Mouse (Mus musculus) spleen, adult 2 months (tissue): ENCODE results near the gene Gm20683. TPM values are rescaled to one million over a fixed set of nuclear protein-coding genes. Genes with fewer than 3 reads are reported as not detected.

Experiments
- DNase-seq, 2 experiments: peaks; one replicate each; pipeline versions ENCODE4 v3.0.0 to v3.0.0-alpha.2; 2012 to 2021; ENCODE audit warnings: low spot score in 2 of 2, low read depth in 1 of 2
- H3K27ac ChIP-seq: fragments of 200-500 bp; 2 replicates; pipeline ENCODE4 v1.5.1; 2012; ENCODE audit warnings: low read length, inconsistent platforms; ENCODE audit not compliant: insufficient read depth
- H3K27me3 ChIP-seq: fragments of 200-500 bp; 2 replicates; pipeline ENCODE4 v1.6.1; 2012; ENCODE audit warnings: mild to moderate bottlenecking, moderate library complexity, low read length, inconsistent platforms; ENCODE audit not compliant: control insufficient read depth, insufficient read depth
- H3K36me3 ChIP-seq: fragments of 200-500 bp; 2 replicates; pipeline ENCODE4 v1.6.1; 2012; ENCODE audit warnings: mild to moderate bottlenecking, low read length, inconsistent platforms; ENCODE audit not compliant: control insufficient read depth, insufficient read depth
- H3K4me1 ChIP-seq: fragments of 200-500 bp; 2 replicates; pipeline ENCODE4 v1.6.1; 2011; ENCODE audit warnings: inconsistent platforms; ENCODE audit not compliant: control insufficient read depth, insufficient read depth, insufficient read length
- H3K4me3 ChIP-seq: fragments of 200-500 bp; 2 replicates; pipeline ENCODE4 v1.5.1; 2011; ENCODE audit warnings: mild to moderate bottlenecking, inconsistent platforms; ENCODE audit not compliant: insufficient read depth, insufficient read length; ENCODE audit errors: extremely low read depth
- CTCF ChIP-seq: fragments of 200-500 bp; IDR thresholded peaks from 2 replicates; pipeline ENCODE4 v1.5.1; 2011; ENCODE audit warnings: mild to moderate bottlenecking, inconsistent platforms; ENCODE audit not compliant: insufficient read depth, insufficient read length, insufficient replicate concordance; ENCODE audit errors: extremely low read depth
- POLR2A ChIP-seq: fragments of 200-500 bp; IDR thresholded peaks from 2 replicates; pipeline ENCODE4 v1.6.1; 2011; ENCODE audit warnings: low read depth, low read length, inconsistent platforms
- WGBS: fragments of 180-500 bp; shearing (Covaris S2); methylation state at CpG from one replicate; pipeline ENCODE4 v1.1.7; 2018; 5-methylcytosine and 5-hydroxymethylcytosine counted together
- polyA plus RNA-seq: library from polyadenylated mRNA; depleted of rRNA; stranded (reverse); fragments of >200 nt; gene quantifications from 2 replicates; pipeline ENCODE4 v1.2.3, GENCODE M21; 2012

Gm20683 gene
- polyA plus RNA-seq, 1 experiment, result 29.5 TPM

DNA sequence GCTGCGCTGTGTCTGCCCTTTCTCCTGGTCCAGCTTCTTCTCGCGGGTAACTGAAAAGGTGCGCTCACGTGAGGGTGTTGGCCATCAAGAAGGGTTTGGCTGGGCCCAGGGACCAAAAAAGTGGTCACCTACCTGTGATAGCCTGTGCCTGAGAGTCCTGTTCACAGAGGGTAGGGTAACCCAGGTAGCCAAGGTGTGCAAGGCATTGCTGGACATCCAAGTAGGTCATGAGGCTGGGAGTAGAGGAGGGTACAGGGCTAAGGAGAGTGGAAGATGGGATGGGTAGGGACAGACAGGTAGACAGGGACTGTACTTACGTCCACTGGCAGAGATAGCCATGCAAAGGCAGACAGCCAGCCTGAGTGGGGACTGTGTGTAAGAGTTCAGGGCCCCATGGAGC, 1.0 kb downstream of the Gm20683 start:
- no peak for DNase-seq
- Histone ChIP-seq H3K36me3 (peaks cover 30% of the 10 kb centered on the region), H3K27ac (no peak overlapping the region), H3K4me3 (no peak overlapping the region), H3K4me1 (peaks cover 19% of the 10 kb centered on the region), H3K27me3 (no peaks in the 10 kb centered on the region)
- TF ChIP-seq POLR2A (no peak), CTCF (no peak)
- WGBS, result 95% methylated on average over 6 of the region's 6 CpGs

- Histone ChIP-seq H3K27ac (no peak overlapping the region), H3K4me3 (no peak overlapping the region), H3K27me3 (no peaks in the 10 kb centered on the region), H3K36me3 (peaks cover 30% of the 10 kb centered on the region), H3K4me1 (peaks cover 13% of the 10 kb centered on the region)
- no peak for DNase-seq
- TF ChIP-seq POLR2A (no peak), CTCF (no peak)
- 93% methylated on average over 14 of the region's 14 CpGs for WGBS
Measured at GRCm38 (mm10) chr17:25839455-25840235, 1.9 kb downstream of the Gm20683 start.

GRCm38 (mm10) chr17:25838904-25839303, 2.7 kb downstream of the Gm20683 start:
- H3K36me3 ChIP-seq, result peaks cover 30% of the 10 kb centered on the region
- peaks cover 16% of the 10 kb centered on the region for H3K4me1 ChIP-seq

DNA sequence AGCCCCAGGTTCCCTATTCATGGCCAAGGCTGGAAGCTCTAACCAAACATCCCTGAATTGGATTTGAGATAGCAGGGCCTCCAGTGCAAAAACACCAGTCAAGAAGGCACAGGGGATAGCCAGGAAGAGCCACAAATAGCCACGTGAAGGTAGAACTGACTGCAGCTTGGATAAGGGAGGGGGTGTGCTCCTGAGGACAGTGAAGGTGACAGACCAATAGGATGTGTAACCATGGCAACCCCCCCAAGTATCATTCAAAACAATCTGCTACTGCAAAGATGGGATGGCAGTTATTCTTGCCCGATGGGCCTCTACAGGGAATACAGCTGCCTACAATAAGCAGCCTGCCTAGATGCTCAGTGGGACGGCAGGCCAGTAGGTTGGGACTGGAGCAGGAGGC, 4.0 kb downstream of the Gm20683 start:
- Histone ChIP-seq H3K4me1 (peaks cover 10% of the 10 kb centered on the region), H3K36me3 (peaks cover 30% of the 10 kb centered on the region), H3K27me3 (no peaks in the 10 kb centered on the region), H3K27ac (no peak overlapping the region), H3K4me3 (no peak overlapping the region)
- no peak for DNase-seq
- TF ChIP-seq CTCF (no peak), POLR2A (no peak)
- WGBS, result 74% methylated on average over 3 of the region's 3 CpGs

More at GRCm38 (mm10) chr17:25838904-25839303, 2.7 kb downstream of the Gm20683 start:
- TF ChIP-seq POLR2A (no peak), CTCF (no peak)
- WGBS, result 90% methylated on average over 4 of the region's 4 CpGs
- H3K27ac ChIP-seq, result no peak overlapping the region
- no peak overlapping the region for H3K4me3 ChIP-seq
- DNase-seq, result no peak
- H3K27me3 ChIP-seq, result no peaks in the 10 kb centered on the region

GRCm38 (mm10) chr17:25837076-25837410, 4.5 kb downstream of the Gm20683 start, which contains the start of gene Rhbdl1:
Rhbdl1 (minus strand) TSS chr17:25837295.
- WGBS, result 14% methylated on average over 29 of the region's 29 CpGs
- no peak within 1 kb of the TSS for H3K27ac ChIP-seq
- H3K4me1 ChIP-seq, result peaks cover 11% of the 10 kb centered on the region
- no peaks in the 10 kb centered on the region for H3K27me3 ChIP-seq
- H3K36me3 ChIP-seq, result peaks cover 27% of the 10 kb centered on the region
- no peak for DNase-seq
- H3K4me3 ChIP-seq, result no peak within 1 kb of the TSS; the same call in 1 of the 2 replicates
- TF ChIP-seq CTCF (no peak), POLR2A (no peak)

- DNase-seq, result no peak
- 29% methylated on average over 23 of the region's 23 CpGs for whole genome bisulfite sequencing
- no peaks in the 10 kb centered on the region for H3K27me3 ChIP-seq
- TF ChIP-seq CTCF (no peak), POLR2A (no peak)
- H3K4me1 ChIP-seq, result peaks cover 16% of the 10 kb centered on the region
- H3K4me3 ChIP-seq, result no peak overlapping the region; the same call in 1 of the 2 replicates
- H3K36me3 ChIP-seq, result peaks cover 24% of the 10 kb centered on the region
- H3K27ac ChIP-seq, result no peak overlapping the region
Measured at GRCm38 (mm10) chr17:25836397-25837075, 5.0 kb downstream of the Gm20683 start.
